Mouse (Mus musculus): ENCODE data around the gene Mtrf1l.

DNA sequence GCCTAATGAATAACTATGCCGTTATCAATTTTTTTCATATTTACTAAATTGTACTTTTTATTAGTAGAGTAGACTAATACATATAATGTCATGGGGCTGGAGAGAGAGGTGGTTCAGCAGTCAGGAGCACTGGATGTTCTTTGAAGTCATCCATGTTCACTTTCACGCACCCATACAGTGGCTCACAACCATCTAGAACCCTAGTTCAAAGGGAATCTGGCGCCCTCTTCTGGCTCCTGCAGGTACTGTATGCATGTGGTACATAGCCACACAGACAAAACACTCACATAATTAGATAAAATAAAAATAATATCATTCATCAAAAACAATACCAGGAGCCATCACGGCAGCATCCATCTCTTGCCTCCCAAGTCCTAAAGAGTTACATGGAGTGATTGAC is 36.0 kb upstream of the Mtrf1l start:
- TF ChIP-seq CTCF (IDR thresholded peaks at IDR 0.05; ENCODE audit: borderline replicate concordance, control insufficient read depth, extremely low read depth, insufficient read depth, low read length, poor library complexity) (no peak), POLR2A (IDR thresholded peaks at IDR 0.05; ENCODE audit: control insufficient read depth, extremely low read depth, insufficient read depth, low read length, poor library complexity) (no peak)

All from thymus, adult 2 months (tissue).